Mouse (Mus musculus): ENCODE measurements around the gene Slc25a19.

The Slc25a19 gene

DNA sequence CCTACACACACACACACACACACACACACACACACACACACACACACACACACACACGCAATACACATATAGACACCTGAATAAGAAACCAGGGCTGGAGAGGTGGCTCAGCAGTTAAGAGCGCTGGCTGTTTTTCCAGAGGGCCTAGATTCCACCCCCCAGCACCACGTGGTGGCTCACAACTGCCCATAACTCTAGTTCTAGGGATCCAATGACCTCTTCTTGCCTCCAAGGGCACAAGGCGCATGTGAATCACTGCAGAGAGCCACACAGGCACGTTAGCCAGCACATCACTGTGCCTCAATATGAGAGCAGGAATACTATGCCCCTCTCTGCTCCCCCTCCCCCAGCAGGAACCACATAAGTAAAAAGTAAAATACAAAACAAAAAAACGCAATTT is 11.2 kb downstream of the Slc25a19 start:
- DNase-seq = peak; percentile 68 to 78

DNA sequence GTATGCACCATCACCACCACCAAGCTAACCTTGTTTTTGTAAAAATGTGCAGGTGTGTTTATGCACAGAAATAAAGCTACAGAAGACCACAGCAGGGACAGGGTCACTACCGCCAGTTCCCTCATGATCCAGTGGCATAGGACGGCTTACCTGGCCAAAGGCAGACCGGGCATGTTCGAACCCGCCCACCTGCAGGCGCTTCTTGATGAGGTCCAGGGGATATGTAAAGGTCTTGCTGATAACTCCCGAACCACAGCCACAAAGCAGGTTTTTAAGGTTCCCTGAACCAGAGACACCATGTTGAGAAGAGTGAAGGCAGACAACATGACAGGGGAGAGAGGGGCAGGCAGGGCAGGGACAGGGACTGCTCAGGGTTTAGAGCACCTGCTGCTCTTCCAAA is 11.7 kb downstream of the Slc25a19 start:
- DNase-seq = no peak

GRCm38 (mm10) chr11:115615875-115616274 is 12.2 kb downstream of the Slc25a19 start:
- peak in 1 of 2 experiments; percentile 59 for DNase-seq

DNA sequence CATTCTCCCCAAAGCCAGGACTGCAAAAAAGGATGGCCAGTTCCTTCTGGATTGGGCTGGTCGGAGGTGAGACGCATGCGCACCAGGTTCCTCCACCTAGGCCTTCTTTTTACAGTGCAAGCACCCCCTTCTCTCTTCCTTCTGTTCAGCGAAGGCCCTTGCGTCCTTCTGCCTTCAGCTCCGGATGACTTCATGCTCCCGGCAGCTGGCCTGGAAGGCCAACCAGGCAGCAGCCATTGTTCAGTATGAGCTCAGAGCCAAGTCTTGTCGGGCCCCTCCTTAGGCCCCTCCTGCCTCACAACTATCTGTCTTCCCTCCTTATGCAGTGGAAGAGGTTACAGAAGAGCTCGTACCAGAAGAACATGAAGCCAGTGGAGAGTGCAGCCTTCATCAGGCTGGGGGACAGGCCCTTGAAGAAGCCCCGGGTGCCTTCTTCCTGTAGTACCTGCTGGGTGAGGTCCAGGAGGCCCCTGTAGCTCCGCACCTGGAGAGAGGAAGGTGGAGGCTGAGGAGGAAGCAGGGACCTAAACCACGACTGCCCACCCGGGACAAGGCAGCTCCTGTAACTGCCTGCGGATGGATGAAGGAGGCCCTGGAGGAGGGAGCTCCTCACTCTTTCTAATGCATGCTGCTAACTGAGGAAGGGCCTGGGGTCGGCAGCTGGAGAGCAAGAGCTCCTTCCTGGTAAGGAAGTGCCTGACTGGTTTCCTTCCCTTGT is 12.8 kb downstream of the Slc25a19 start:
- DNase-seq = peak in 1 of 2 experiments; percentile 56

GRCm38 (mm10) chr11:115614346-115615107 is 13.6 kb downstream of the Slc25a19 start:
- DNase-seq = no peak

GRCm38 (mm10) chr11:115613138-115613945 is 14.8 kb downstream of the Slc25a19 start:
- DNase-seq = no peak

DNA sequence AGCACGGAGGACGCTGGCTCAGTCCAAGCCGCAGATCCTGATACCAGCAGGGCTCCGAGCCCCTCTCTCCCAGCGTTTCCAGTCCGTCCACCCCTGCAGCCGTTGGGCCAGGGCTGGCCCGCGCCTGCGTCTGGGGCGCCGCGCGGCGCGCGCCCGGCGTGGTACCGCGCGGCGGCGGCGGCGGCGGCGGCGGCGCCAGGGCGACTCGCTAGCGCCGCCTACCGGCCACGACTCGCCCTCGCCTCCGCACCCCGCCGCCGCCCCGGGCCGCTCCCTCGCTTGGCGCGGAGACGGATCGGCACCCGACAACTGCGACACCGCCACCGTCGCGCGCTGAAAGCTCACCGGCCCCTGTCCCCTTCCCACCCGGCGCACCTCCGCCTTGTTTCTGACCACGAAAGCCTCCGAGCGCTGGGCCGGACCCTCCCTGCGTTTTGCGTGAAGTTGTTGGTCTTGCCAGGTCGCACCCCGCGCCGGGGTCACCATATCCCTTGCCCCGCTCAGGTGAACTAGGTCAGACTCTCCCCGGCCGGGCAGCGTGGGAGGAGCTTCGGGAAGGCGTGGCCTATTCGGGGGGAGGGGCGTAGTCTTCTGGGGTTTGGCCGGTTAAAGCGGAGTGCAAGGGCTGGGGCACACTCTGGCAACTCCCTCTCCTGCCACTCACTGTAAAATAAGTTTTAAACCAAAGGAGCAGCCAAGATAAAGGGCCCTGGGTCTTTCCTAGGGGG is 15.5 kb downstream of the Slc25a19 start, which contains the start of gene Mif4gd:
TSS of gene Mif4gd (minus strand) at position 560 of the 728 bp plus-strand sequence.
- peak; percentile 95 to 97 for DNase-seq

GRCm38 (mm10) chr11:115612059-115612409 is 16.1 kb downstream of the Slc25a19 start:
- DNase-seq = peak; percentile 88 to 90

DNA sequence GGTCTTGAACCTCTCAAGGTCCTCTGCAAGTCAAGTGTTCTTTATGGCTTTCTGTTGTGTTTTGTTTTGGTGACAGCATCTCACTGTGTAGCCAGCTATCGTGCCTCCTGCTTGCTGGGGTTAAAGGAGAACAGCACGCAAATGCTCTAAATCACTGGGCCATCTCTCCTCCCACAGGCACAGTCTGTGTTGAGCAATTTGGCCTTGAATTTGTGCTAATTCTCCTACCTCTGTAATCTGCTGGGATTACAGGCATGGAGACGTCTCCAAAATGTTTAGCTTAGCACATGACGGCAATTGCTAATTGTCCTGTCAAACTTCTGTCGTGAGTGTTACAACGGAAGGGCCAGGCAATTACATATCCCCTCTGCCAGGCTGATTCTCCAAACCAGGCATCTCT is 16.9 kb downstream of the Slc25a19 start:
- no peak for DNase-seq

DNA sequence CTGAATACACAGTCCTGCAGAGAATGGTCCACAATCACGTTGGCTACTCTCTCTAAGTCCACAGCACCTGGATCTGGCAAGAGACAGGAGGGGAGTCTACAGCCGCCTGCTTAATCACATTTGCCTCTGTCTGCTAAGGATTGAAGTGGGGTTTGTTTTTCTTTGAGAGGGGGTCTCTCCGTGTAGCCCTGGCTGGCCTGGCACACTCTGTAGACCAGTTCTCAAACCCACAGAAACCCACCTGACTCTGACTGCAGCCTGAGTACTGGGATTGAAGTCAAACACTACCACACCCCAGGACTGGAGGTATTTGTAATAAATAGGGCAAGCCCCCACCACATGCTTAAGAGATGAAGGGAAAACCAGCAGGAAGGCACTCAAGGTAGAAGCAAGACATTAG is 18.5 kb downstream of the Slc25a19 start:
- no peak for DNase-seq

DNA sequence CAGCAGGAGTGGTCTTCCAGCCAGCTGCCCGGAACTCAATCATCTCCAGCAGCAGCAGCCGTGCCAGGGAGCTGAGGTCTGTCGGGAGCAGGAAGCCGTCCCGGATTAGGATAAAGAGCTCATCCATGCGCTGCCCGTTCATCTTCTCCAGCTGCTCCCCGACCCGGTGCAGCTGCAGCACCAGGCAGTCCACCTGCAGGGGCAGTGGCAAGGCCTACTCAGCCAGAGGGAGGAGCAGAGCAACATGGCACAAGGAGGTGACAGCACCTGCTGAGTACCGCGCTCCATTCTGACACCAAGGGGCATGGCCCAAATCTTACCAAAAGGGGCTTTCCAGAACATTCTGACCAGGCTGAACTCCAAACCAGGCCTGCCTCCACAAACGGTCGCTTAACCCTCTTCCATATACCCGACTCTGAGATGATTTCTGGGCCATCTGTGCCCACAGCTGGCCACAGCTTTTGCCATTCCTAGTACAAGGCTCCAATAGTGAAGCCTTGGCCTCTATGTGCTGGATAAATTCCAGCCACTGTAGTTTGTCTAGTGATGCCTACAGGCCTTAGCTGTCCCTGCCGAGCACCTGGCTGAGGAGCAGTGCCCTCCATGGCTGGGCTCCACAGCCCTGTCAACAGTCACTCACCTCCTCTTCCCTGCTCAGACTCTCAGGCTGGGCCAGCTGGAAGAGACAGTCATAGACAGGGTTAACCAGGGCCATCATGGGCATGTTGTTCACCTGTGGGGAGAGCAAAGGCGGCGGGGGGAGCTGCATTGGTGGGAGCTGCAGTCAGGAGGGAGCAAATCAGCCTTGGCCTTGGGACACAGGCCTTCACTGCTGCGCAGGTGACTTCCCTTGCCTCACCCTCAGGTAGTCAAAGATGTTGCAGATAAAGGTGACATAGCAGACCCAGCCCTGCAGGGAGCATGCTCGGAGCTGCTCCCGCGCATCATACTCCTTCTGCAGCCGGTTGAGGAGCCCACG is 19.4 kb downstream of the Slc25a19 start:
- no peak for DNase-seq

- DNase-seq = no peak
These were observed 21.4 kb downstream of the Slc25a19 start for GRCm38 (mm10) chr11:115606733-115607132.

DNA sequence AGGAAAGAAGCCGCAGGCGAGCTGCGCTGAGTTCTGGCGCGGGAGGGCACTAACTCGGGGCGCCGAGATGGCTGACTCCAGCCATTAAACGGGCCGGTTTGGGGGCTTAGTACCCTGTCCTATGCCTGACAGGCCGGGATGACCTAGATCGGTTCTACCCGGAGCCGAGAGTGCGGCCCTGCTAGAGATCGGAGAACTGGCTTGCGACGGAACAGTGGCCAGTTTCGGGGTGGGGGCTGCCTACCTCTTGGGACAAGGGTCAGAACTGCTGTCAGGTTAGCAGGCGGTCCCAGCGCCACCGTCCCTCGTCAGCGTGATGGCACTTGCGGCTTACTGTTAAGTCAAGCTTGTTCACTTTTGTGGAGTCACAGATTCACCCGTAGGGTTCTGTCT is 23.8 kb downstream of the Slc25a19 start:
- no peak for DNase-seq

DNA sequence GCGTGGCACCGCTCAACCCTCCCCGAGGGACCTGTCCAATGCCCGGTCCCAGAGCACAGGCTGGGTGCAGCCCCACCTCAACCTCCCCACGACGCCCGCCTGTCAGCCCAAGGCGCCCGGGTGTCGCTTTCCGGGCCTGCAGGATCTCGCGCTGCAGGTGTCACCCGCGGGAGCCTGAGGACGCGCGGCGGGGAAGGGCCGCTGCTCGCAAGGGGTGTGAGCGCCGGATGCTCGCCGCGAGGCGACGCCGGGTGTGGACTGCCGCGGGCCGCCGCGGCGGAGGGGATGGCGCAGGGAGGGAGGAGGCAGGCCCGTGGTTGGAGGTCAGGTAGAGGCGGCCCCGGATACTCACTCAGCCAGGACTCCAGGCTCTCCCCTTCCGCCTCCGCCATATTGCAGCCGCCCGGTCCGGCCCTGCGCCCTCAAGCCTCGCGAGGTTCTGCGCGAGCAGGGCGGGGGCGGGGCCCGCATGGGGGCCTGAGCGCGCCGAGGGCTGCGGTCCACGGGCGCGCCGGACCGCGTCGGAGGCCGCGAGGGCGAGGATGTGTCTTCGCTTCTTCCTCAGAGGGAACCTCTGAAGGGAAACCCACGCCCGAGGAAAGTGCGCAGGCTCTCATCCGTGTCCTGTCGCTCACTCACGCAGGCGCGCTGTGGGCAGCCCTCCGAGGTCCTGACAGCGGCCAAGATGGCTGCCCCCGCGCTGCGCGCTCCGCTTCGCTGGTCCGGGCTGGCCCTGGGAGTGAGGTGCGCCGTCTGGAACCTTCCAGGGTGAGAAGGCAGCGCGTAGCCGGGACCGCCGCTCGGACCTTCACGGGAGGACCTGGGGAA is 24.4 kb downstream of the Slc25a19 start, which contains the start of the genes Mrps7 and Gga3:
TSS of gene Mrps7 (plus strand) at position 450 of the 828 bp plus-strand sequence.
TSS of gene Gga3 (minus strand) at position 576 of the 828 bp plus-strand sequence.
- peak; percentile 91 for DNase-seq

- no peak for DNase-seq
These were observed 25.0 kb downstream of the Slc25a19 start for GRCm38 (mm10) chr11:115603128-115603475.

DNA sequence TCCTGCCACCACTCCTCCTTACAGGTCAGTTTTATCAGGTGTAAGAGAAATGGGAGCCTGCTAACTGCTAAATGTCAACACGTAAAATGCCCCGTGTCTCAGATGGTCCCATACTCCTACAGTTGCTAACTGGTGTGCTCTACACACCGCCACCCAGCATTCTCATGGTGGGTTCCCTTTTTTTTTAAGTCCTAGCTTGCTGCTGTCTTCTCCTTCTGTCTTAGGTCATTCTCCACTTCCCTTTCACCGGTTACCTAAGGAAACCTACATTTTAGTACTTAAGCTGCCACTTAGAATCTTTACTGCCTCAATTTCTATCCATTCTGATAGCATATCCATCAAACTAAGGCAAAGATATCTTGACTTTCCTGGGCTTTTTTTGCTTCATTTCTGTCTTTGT is 26.9 kb downstream of the Slc25a19 start:
- DNase-seq = no peak

GRCm38 (mm10) chr11:115600743-115601142 is 27.4 kb downstream of the Slc25a19 start:
- no peak for DNase-seq

GRCm38 (mm10) chr11:115599722-115600121 is 28.4 kb downstream of the Slc25a19 start:
- DNase-seq = no peak

DNA sequence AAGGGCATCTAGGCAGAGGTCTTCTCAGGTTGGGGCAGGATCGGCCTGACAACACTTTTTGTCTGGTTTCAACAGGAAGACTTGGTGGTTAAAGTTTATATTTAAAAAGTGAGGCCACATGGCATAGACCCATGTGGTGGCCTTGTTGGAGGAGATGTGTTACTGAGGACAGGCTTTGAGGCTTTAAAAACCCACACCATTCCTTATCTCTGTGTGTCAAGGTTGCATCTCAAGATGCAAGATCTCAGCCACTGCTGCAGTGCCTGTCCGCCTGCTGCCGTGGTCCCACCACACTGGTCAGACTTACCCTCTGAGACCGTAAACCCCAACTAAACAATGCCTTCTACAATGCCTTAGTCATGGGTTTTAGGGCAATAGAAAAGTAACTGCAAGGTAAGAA is 29.8 kb downstream of the Slc25a19 start:
- no peak for DNase-seq

DNA sequence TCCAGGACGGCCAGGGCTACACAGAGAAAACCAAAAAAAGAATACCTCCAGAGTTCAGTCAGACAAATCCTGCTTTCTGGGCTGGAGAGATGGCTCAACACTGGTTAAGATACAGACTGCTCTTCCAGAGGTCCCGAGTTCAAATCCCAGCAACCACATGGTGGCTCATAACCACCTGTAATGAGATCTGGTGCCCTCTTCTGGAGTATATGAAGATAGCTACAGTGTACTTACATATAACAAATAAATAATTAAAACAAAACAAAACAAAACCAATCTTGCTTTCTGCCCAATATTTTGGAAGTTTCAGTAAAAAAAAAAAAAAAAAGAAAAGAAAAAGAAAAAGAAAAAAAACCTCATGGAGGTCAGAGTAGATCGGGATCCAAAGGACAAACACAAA is 32.9 kb downstream of the Slc25a19 start:
- no peak for DNase-seq
